Mouse (Mus musculus): ENCODE measurements around the gene Ice1. TPM values are rescaled to one million over a fixed set of nuclear protein-coding genes. Genes with fewer than 3 reads are reported as not detected.
A peak's percentile ranks its signal among the peaks of the same experiment; 100 is the strongest.

Ice1 gene
- polyA plus RNA-seq, 1 experiment from 2014 or later, result 8.3 TPM

DNA sequence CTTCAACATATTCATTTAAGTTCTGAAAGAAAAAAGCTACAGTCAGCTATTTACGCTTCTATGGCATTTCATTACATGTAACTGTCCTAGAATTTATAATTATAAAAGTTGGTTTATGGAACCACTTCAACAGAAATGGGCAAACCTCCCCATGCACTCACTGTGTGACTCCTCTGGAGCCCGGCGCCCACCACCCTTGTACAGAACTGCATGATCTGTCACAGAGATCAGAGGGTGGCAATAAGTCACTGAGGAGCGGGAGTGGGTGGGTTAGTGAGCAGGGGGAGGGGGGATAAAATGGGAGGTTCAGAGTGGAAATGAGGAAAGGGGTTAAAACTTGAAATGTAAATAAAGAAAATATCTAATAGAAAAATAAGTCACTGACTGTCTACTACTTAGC, 13.0 kb downstream of the Ice1 start:
- 89% methylated on average over 4 of the region's 4 CpGs for WGBS
- ATAC-seq, result no peak
- no peak overlapping the region for H3K4me2 ChIP-seq (ENCODE audit: low read depth, low read length)
- H3K9me3 ChIP-seq (ENCODE audit: control insufficient read depth, low read length), result no peaks in the 10 kb centered on the region
- H3K27me3 ChIP-seq (replicated peaks; ENCODE audit: control insufficient read depth, insufficient read depth, low read length), result no peaks in the 10 kb centered on the region
- H3K4me3 ChIP-seq (ENCODE audit: low read length), result no peak overlapping the region
- H3K36me3 ChIP-seq (ENCODE audit: control insufficient read depth, insufficient read depth, low read length), result peaks cover 3% of the 10 kb centered on the region; the same call in 1 of the 2 replicates
- H3K9ac ChIP-seq (ENCODE audit: low read depth, low read length), result no peak overlapping the region
- no peaks in the 10 kb centered on the region for H3K4me1 ChIP-seq (ENCODE audit: control insufficient read depth, insufficient read depth, low read length)
- no peak overlapping the region for H3K27ac ChIP-seq (ENCODE audit: low read length)

DNA sequence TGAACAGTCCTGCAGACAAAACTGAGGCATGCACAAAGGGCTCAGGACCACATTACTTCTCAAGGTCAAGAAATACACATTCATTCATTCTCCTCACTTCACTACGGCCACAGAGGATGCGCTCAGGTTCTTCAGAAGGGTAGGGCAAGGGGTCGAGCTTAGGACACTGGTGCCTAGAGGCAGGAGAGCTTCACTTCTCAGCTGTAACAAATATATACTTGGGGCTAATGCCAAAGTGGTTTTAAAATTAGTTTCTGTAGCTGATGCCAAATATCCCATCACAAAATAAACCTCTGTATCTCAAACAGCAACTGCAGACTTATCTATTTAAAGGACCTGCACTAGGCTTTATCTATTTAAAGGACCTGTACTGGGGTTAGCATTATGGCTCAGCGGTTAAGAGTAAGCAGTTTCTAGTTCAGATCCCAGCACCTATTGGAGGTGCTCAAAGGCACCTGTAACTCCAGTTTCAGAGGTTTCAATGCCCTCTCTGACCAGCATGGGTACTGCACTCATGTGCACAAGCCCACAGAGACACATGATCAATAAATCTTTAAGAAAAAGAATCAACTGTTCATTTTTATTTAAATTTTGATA, 14.9 kb downstream of the Ice1 start:
- H3K4me3 ChIP-seq (ENCODE audit: low read length), result no peak overlapping the region
- H3K9ac ChIP-seq (ENCODE audit: low read depth, low read length), result no peak overlapping the region
- WGBS, result 94% methylated on average over 4 of the region's 4 CpGs
- H3K27me3 ChIP-seq (replicated peaks; ENCODE audit: control insufficient read depth, insufficient read depth, low read length), result no peaks in the 10 kb centered on the region
- no peak overlapping the region for H3K4me2 ChIP-seq (ENCODE audit: low read depth, low read length)
- ATAC-seq, result no peak
- no peak overlapping the region for H3K27ac ChIP-seq (ENCODE audit: low read length)
- H3K9me3 ChIP-seq (ENCODE audit: control insufficient read depth, low read length), result no peaks in the 10 kb centered on the region
- H3K36me3 ChIP-seq (ENCODE audit: control insufficient read depth, insufficient read depth, low read length), result peaks cover 10% of the 10 kb centered on the region; the same call in 1 of the 2 replicates
- H3K4me1 ChIP-seq (ENCODE audit: control insufficient read depth, insufficient read depth, low read length), result no peaks in the 10 kb centered on the region

DNA sequence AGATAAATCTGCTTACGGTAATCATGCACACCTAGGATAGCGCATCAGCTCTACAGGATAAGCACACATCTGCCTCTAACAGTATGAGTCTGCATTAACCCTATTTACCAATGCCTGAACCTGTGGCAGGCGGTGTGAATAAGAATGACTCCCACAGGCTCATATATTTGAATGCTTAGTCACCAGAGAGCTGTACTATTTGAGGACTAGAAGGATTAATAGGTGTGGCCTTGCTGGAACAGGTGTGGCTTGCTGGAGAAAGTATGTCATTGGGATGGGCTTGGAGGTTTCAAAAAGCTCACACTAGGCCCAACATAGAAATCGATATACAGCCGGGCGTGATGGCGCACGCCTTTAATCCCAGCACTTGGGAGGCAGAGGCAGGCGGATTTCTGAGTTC, 15.9 kb downstream of the Ice1 start:
- 92% methylated on average over 9 of the region's 9 CpGs for WGBS
- no peak for ATAC-seq
- H3K9me3 ChIP-seq (ENCODE audit: control insufficient read depth, low read length), result no peaks in the 10 kb centered on the region

GRCm38 (mm10) chr13:70612837-70613236, 24.6 kb downstream of the Ice1 start:
- no peak for ATAC-seq
- WGBS, result 83% methylated on average over 2 of the region's 2 CpGs

More for the DNA sequence above, 15.9 kb downstream of the Ice1 start:
- H3K36me3 ChIP-seq (ENCODE audit: control insufficient read depth, insufficient read depth, low read length), result peaks cover 10% of the 10 kb centered on the region; the same call in 1 of the 2 replicates
- H3K4me2 ChIP-seq (ENCODE audit: low read depth, low read length), result no peak overlapping the region
- no peak overlapping the region for H3K9ac ChIP-seq (ENCODE audit: low read depth, low read length)
- no peaks in the 10 kb centered on the region for H3K4me1 ChIP-seq (ENCODE audit: control insufficient read depth, insufficient read depth, low read length)
- no peak overlapping the region for H3K4me3 ChIP-seq (ENCODE audit: low read length)
- no peaks in the 10 kb centered on the region for H3K27me3 ChIP-seq (replicated peaks; ENCODE audit: control insufficient read depth, insufficient read depth, low read length)
- no peak overlapping the region for H3K27ac ChIP-seq (ENCODE audit: low read length)

DNA sequence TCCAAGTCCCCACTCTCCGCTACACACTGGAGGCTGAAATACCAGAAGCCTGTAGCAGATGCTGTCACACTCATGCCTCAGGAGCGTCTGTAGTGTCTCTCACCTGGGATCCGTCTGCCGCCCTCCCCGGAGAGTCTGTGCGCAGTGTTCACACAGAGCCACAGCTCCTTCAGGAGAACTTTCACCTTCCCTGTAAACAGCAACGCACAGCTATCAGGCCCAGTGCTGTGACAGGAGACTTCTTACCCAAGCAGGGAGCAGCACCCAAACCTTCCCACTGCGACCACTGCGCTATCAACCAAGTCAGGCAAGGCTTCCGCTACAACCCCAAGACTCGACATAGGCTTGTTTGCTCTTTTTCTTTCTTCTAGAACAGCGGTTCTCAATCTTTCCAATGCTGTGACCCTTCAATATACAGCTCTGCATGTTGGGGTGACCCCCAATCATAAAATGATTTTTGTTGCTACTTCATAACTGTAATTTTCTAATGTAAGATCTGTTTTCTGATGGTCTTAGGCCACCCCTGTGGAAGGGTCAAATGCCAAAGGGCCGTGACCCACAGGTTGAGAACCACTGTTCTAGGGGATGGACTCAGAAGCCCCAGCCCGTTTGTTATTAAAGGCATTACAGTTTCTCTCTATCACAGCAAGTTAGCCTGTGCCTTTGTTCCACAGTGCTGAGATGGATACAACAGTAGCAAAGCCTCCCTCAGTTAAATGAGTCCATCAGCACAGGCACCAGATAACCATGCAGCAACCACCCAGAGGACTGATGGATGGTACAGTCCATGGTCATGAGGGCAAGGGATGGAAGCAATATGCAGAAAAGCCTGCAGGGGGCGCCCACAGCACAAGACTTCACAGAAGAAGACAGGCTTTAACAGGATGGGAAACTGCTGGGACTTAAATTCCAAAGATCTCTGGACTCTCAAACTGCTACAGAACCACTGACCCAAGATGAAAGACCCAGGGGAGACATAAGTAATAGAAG, 26.7 kb downstream of the Ice1 start:
- WGBS, result 86% methylated on average over 15 of the region's 15 CpGs
- Histone ChIP-seq H3K4me3 (ENCODE audit: low read length) (no peak overlapping the region), H3K27ac (ENCODE audit: low read length) (no peak overlapping the region), H3K4me1 (ENCODE audit: control insufficient read depth, insufficient read depth, low read length) (no peaks in the 10 kb centered on the region), H3K9me3 (ENCODE audit: control insufficient read depth, low read length) (no peaks in the 10 kb centered on the region), H3K36me3 (ENCODE audit: control insufficient read depth, insufficient read depth, low read length) (peaks cover 24% of the 10 kb centered on the region), H3K27me3 (replicated peaks; ENCODE audit: control insufficient read depth, insufficient read depth, low read length) (no peaks in the 10 kb centered on the region), H3K9ac (ENCODE audit: low read depth, low read length) (no peak overlapping the region), H3K4me2 (ENCODE audit: low read depth, low read length) (no peak overlapping the region)
- ATAC-seq, result peak; percentile 73; the same call in 1 of the 2 replicates

More at GRCm38 (mm10) chr13:70612837-70613236, 24.6 kb downstream of the Ice1 start:
- H3K9ac ChIP-seq (ENCODE audit: low read depth, low read length), result no peak overlapping the region
- H3K9me3 ChIP-seq (ENCODE audit: control insufficient read depth, low read length), result no peaks in the 10 kb centered on the region
- no peak overlapping the region for H3K4me3 ChIP-seq (ENCODE audit: low read length)
- no peaks in the 10 kb centered on the region for H3K4me1 ChIP-seq (ENCODE audit: control insufficient read depth, insufficient read depth, low read length)
- peaks cover 24% of the 10 kb centered on the region for H3K36me3 ChIP-seq (ENCODE audit: control insufficient read depth, insufficient read depth, low read length)
- H3K4me2 ChIP-seq (ENCODE audit: low read depth, low read length), result no peak overlapping the region
- H3K27ac ChIP-seq (ENCODE audit: low read length), result no peak overlapping the region
- no peaks in the 10 kb centered on the region for H3K27me3 ChIP-seq (replicated peaks; ENCODE audit: control insufficient read depth, insufficient read depth, low read length)

DNA sequence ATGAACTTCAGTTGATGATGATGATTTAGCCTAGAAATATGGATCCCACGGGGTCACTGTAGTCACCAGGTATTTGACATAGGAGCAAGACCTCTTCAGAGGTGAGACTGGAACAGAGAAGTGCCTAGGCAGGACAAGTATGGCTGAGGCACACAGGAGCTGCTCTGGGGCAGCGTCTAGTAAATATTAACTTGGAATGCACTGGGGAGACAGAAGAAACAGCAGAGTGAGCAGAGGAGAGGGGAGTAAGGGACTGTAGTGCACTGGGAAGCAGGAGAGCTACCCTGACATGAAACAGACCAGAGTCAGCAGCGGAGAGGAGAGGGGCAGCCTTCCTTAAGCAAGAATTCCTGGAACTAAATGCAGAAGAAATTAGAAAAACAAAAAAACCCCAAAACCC, 27.8 kb downstream of the Ice1 start:
- Histone ChIP-seq H3K27me3 (replicated peaks; ENCODE audit: control insufficient read depth, insufficient read depth, low read length) (no peaks in the 10 kb centered on the region), H3K36me3 (ENCODE audit: control insufficient read depth, insufficient read depth, low read length) (peaks cover 25% of the 10 kb centered on the region), H3K9me3 (ENCODE audit: control insufficient read depth, low read length) (no peaks in the 10 kb centered on the region), H3K4me1 (ENCODE audit: control insufficient read depth, insufficient read depth, low read length) (no peaks in the 10 kb centered on the region), H3K4me2 (ENCODE audit: low read depth, low read length) (no peak overlapping the region), H3K27ac (ENCODE audit: low read length) (no peak overlapping the region), H3K9ac (ENCODE audit: low read depth, low read length) (no peak overlapping the region), H3K4me3 (ENCODE audit: low read length) (no peak overlapping the region)
- WGBS, result 75% methylated on average over 3 of the region's 3 CpGs
- no peak for ATAC-seq

DNA sequence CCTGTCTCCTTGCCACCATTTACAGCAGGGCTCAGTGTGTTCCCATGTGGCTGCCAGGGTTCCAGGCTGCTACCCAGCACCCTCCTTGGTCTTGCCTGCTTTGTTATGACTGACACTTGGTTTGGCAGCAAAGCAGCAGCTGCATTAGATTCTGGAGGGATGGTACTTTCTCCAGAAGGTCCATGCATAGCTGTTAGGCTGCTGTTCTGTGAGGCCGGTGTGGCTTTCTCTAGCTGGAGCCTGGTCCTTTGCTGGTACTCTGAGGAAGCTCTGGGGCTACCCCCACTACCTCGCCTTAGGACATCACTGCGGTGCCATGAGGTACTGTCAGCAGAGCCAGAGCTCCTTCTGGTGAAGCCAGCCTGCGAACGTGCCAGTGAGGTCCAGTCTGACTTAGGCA, 32.1 kb downstream of the Ice1 start:
- 99% methylated on average over 5 of the region's 5 CpGs for WGBS
- no peak overlapping the region for H3K27ac ChIP-seq (ENCODE audit: low read length)
- no peaks in the 10 kb centered on the region for H3K27me3 ChIP-seq (replicated peaks; ENCODE audit: control insufficient read depth, insufficient read depth, low read length)
- peaks cover 37% of the 10 kb centered on the region for H3K36me3 ChIP-seq (ENCODE audit: control insufficient read depth, insufficient read depth, low read length)
- H3K4me1 ChIP-seq (ENCODE audit: control insufficient read depth, insufficient read depth, low read length), result no peaks in the 10 kb centered on the region
- H3K4me2 ChIP-seq (ENCODE audit: low read depth, low read length), result no peak overlapping the region
- H3K4me3 ChIP-seq (ENCODE audit: low read length), result no peak overlapping the region
- no peaks in the 10 kb centered on the region for H3K9me3 ChIP-seq (ENCODE audit: control insufficient read depth, low read length)
- ATAC-seq, result no peak
- H3K9ac ChIP-seq (ENCODE audit: low read depth, low read length), result no peak overlapping the region

DNA sequence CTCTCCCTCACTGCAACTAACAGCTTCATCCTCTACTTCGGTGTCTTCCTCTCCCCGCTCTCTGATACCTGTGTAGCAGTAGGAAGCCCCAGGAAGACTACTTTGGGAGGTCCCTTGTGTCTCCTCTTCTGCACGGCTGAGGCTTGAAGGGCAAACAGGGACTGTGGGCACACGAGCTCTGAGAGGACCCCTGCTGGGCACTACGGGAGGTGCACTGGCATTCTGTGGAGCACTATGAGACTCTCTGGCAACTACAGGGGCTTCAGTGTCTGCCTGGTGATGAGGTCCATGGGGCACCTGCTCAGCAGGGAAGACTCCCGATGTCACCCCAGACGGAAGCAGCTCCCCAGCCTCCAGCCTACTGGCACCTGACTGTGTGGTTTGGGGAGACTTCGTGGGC, 32.7 kb downstream of the Ice1 start:
- no peak for ATAC-seq
- H3K9ac ChIP-seq (ENCODE audit: low read depth, low read length), result no peak overlapping the region
- H3K4me2 ChIP-seq (ENCODE audit: low read depth, low read length), result no peak overlapping the region
- H3K9me3 ChIP-seq (ENCODE audit: control insufficient read depth, low read length), result no peaks in the 10 kb centered on the region
- peaks cover 40% of the 10 kb centered on the region for H3K36me3 ChIP-seq (ENCODE audit: control insufficient read depth, insufficient read depth, low read length)
- H3K4me1 ChIP-seq (ENCODE audit: control insufficient read depth, insufficient read depth, low read length), result no peaks in the 10 kb centered on the region
- H3K27me3 ChIP-seq (replicated peaks; ENCODE audit: control insufficient read depth, insufficient read depth, low read length), result no peaks in the 10 kb centered on the region
- WGBS, result 85% methylated on average over 8 of the region's 8 CpGs
- H3K4me3 ChIP-seq (ENCODE audit: low read length), result no peak overlapping the region
- no peak overlapping the region for H3K27ac ChIP-seq (ENCODE audit: low read length)

GRCm38 (mm10) chr13:70601566-70601965, 35.9 kb downstream of the Ice1 start:
- Histone ChIP-seq H3K27me3 (replicated peaks; ENCODE audit: control insufficient read depth, insufficient read depth, low read length) (no peaks in the 10 kb centered on the region), H3K27ac (ENCODE audit: low read length) (no peak overlapping the region), H3K4me1 (ENCODE audit: control insufficient read depth, insufficient read depth, low read length) (no peaks in the 10 kb centered on the region), H3K4me2 (ENCODE audit: low read depth, low read length) (no peak overlapping the region), H3K4me3 (ENCODE audit: low read length) (no peak overlapping the region), H3K9ac (ENCODE audit: low read depth, low read length) (no peak overlapping the region), H3K36me3 (ENCODE audit: control insufficient read depth, insufficient read depth, low read length) (peaks cover 36% of the 10 kb centered on the region), H3K9me3 (ENCODE audit: control insufficient read depth, low read length) (no peaks in the 10 kb centered on the region)
- no peak for ATAC-seq
- WGBS, result 91% methylated on average over 1 of the region's 1 CpGs

All from intestine, embryonic 16.5 days (tissue).